Mouse (Mus musculus) midbrain, embryonic 12.5 days (tissue): ENCODE measurements around the gene Gm3033. TPM values are rescaled to one million over a fixed set of nuclear protein-coding genes. Genes with fewer than 3 reads are reported as not detected.
"Not testable (repeated sequence)": the region's sequence is repeated elsewhere in the genome, so short reads cannot be mapped to it uniquely, and the experiment has no call there.

Experiments used
- ATAC-seq: fragments of 200-750 bp; cut with Nextera tagmentation; 2 replicates; pipeline ENCODE4 v1.8.0; 2017; ENCODE audit warnings: low read depth, moderate TSS enrichment, moderate library complexity; ENCODE audit not compliant: low FRiP score
- H3K27ac ChIP-seq: fragments of 300-500 bp; sonication (generic); replicated peaks from 2 replicates; pipeline ENCODE4 v1.5.1; 2016; ENCODE audit warnings: mild to moderate bottlenecking
- H3K27me3 ChIP-seq: fragments of 300-500 bp; sonication (generic); 2 replicates; pipeline ENCODE4 v1.6.1; 2016; ENCODE audit warnings: mild to moderate bottlenecking
- H3K36me3 ChIP-seq: fragments of 300-500 bp; sonication (generic); 2 replicates; pipeline ENCODE4 v1.6.1; 2016
- H3K4me1 ChIP-seq: fragments of 300-500 bp; sonication (generic); 2 replicates; pipeline ENCODE4 v1.6.1; 2016
- H3K4me2 ChIP-seq: fragments of 300-500 bp; sonication (generic); replicated peaks from 2 replicates; pipeline ENCODE4 v1.6.1; 2016; ENCODE audit warnings: mild to moderate bottlenecking, moderate library complexity
- H3K4me3 ChIP-seq: fragments of 300-500 bp; sonication (generic); 2 replicates; pipeline ENCODE4 v1.5.1; 2016; ENCODE audit warnings: mild to moderate bottlenecking
- H3K9ac ChIP-seq: fragments of 300-500 bp; sonication (generic); replicated peaks from 2 replicates; pipeline ENCODE4 v1.6.1; 2016; ENCODE audit warnings: mild to moderate bottlenecking, moderate library complexity
- H3K9me3 ChIP-seq: fragments of 300-500 bp; sonication (generic); 2 replicates; pipeline ENCODE4 v1.6.1; 2016; ENCODE audit warnings: mild to moderate bottlenecking
- WGBS: fragments of 180-500 bp; shearing (Covaris S2); methylation state at CpG from one replicate; pipeline ENCODE4 v1.1.7; 2016; 5-methylcytosine and 5-hydroxymethylcytosine counted together
- polyA plus RNA-seq: library from polyadenylated mRNA; unstranded; fragments of >200 nt; fragmentation: Nextera tagmentation; extraction: Ambion mirVana; gene quantifications from 2 replicates; pipeline ENCODE4 v1.2.1, GENCODE M21; 2016

Gene Gm3033
- polyA plus RNA-seq, result 0.33 TPM in 1 of 2 replicates, not detected in the other

- H3K27ac ChIP-seq, H3K4me2 ChIP-seq, H3K4me3 ChIP-seq, ATAC-seq, H3K27me3 ChIP-seq, H3K36me3 ChIP-seq, H3K9me3 ChIP-seq, H3K4me1 ChIP-seq, H3K9ac ChIP-seq: not testable (repeated sequence)
- no CpG with 5 or more reads among the region's 2 CpGs for WGBS
These were observed at the start of gene Gm3033 for GRCm38 (mm10) chr14:3845945-3846344. Gene Gm3033, plus strand, starts transcription at chr14:3846245.

- not testable (repeated sequence) for ATAC-seq, H3K9ac ChIP-seq, H3K27me3 ChIP-seq, H3K9me3 ChIP-seq, H3K4me2 ChIP-seq, H3K4me1 ChIP-seq, H3K27ac ChIP-seq, H3K4me3 ChIP-seq, H3K36me3 ChIP-seq
- WGBS, result no CpG with 5 or more reads among the region's 31 CpGs
These were observed 36.3 kb upstream of the Gm3033 start, which contains the start of gene Gm3002 for GRCm38 (mm10) chr14:3809774-3810173. Gene Gm3002, plus strand, starts transcription at chr14:3810074.

- H3K27me3 ChIP-seq, H3K27ac ChIP-seq, ATAC-seq, H3K36me3 ChIP-seq, H3K4me2 ChIP-seq, H3K9me3 ChIP-seq, H3K4me1 ChIP-seq, H3K4me3 ChIP-seq, H3K9ac ChIP-seq: not testable (repeated sequence)
- WGBS, result no CpG with 5 or more reads among the region's 1 CpGs
These were observed 37.8 kb downstream of the Gm3033 start, which contains the start of gene Gm2916 for GRCm38 (mm10) chr14:3883872-3884271. Gene Gm2916, plus strand, starts transcription at chr14:3884172.

Other genes starting within 250 kb of the Gm3033 start
- gene Gm3012, start 211.7 kb upstream of the Gm3033 start, polyA plus RNA-seq, result not detected in 2 replicates
- gene Gm3020, start 194.2 kb upstream of the Gm3033 start, polyA plus RNA-seq, result 2.9 and 3.4 TPM in 2 replicates
- gene Gm3043, start 157.5 kb upstream of the Gm3033 start, polyA plus RNA-seq, result not detected in 2 replicates
- 0.63 and 1.1 TPM in 2 replicates for gene Gm3002, start 36.2 kb upstream of the Gm3033 start, polyA plus RNA-seq
- not detected in 2 replicates for gene Gm2916, start 37.9 kb downstream of the Gm3033 start, polyA plus RNA-seq
- not detected in 2 replicates for gene Gm3029, start 85.5 kb downstream of the Gm3033 start, polyA plus RNA-seq
- 0.15 and 0.46 TPM in 2 replicates for gene Gm3095, start 117.3 kb downstream of the Gm3033 start, polyA plus RNA-seq
- not detected in 2 replicates for gene Gm3099, start 152.1 kb downstream of the Gm3033 start, polyA plus RNA-seq
- 0.55 and 1.1 TPM in 2 replicates for gene Gm5796, start 177.7 kb downstream of the Gm3033 start, polyA plus RNA-seq
- not detected in 2 replicates for gene Gm3115, start 237.9 kb downstream of the Gm3033 start, polyA plus RNA-seq